Mouse (Mus musculus) thymus, adult 2 months (tissue): ENCODE results near the gene Pkhd1. TPM values are rescaled to one million over a fixed set of nuclear protein-coding genes. Genes with fewer than 3 reads are reported as not detected.
A peak's percentile ranks its signal among the peaks of the same experiment; 100 is the strongest.

ENCODE experiments used
- DNase-seq: peaks from one replicate; pipeline ENCODE4 v3.0.0; 2021
- H3K27ac ChIP-seq: fragments of 200-500 bp; 2 replicates; pipeline ENCODE4 v1.5.1; 2012; ENCODE audit warnings: low read length, control low read depth; ENCODE audit not compliant: control insufficient read depth, insufficient read depth
- H3K27me3 ChIP-seq: fragments of 200-500 bp; 2 replicates; pipeline ENCODE4 v1.6.1; 2012; ENCODE audit warnings: mild to moderate bottlenecking, low read length, moderate library complexity, mixed read lengths; ENCODE audit not compliant: control insufficient read depth, insufficient read depth
- H3K36me3 ChIP-seq: fragments of 200-500 bp; 2 replicates; pipeline ENCODE4 v1.6.1; 2012; ENCODE audit warnings: mild to moderate bottlenecking, low read length, moderate library complexity; ENCODE audit not compliant: control insufficient read depth, insufficient read depth
- H3K4me1 ChIP-seq: fragments of 200-500 bp; replicated peaks from 2 replicates; pipeline ENCODE4 v1.6.1; 2012; ENCODE audit warnings: low read length; ENCODE audit not compliant: control insufficient read depth, insufficient read depth
- H3K4me3 ChIP-seq: fragments of 200-500 bp; 2 replicates; pipeline ENCODE4 v1.5.1; 2012; ENCODE audit warnings: mild to moderate bottlenecking, low read length, control low read depth, moderate library complexity; ENCODE audit not compliant: control insufficient read depth, insufficient read depth
- CTCF ChIP-seq: fragments of 200-500 bp; IDR thresholded peaks from 2 replicates; pipeline ENCODE4 v1.5.1; 2012; ENCODE audit warnings: mild to moderate bottlenecking, control low read depth, low read length, moderate library complexity, borderline replicate concordance; ENCODE audit not compliant: control insufficient read depth, poor library complexity, insufficient read depth; ENCODE audit errors: extremely low read depth
- POLR2A ChIP-seq: fragments of 200-500 bp; IDR thresholded peaks from 2 replicates; pipeline ENCODE4 v1.6.1; 2012; ENCODE audit warnings: mild to moderate bottlenecking, low read length, control low read depth, moderate library complexity; ENCODE audit not compliant: control insufficient read depth, poor library complexity, insufficient read depth; ENCODE audit errors: extremely low read depth
- WGBS: fragments of 180-500 bp; shearing (Covaris S2); methylation state at CpG from one replicate; pipeline ENCODE4 v1.1.7; 2018; 5-methylcytosine and 5-hydroxymethylcytosine counted together
- polyA plus RNA-seq: library from polyadenylated mRNA; depleted of rRNA; stranded (reverse); fragments of >200 nt; gene quantifications from 2 replicates; pipeline ENCODE4 v1.2.3, GENCODE M21; 2012

The Pkhd1 gene
- polyA plus RNA-seq, 1 experiment: 0.03 TPM

GRCm38 (mm10) chr1:20633276-20633869 lies 15.5 kb upstream of the Pkhd1 start:
- Histone ChIP-seq H3K4me3 (no peak overlapping the region), H3K27ac (no peak overlapping the region), H3K4me1 (no peaks in the 10 kb centered on the region), H3K27me3 (no peaks in the 10 kb centered on the region), H3K36me3 (no peaks in the 10 kb centered on the region)
- 85% methylated on average over 7 of the region's 7 CpGs for WGBS
- no peak for TF ChIP-seq POLR2A
- no peak for TF ChIP-seq CTCF
- DNase-seq: no peak

DNA sequence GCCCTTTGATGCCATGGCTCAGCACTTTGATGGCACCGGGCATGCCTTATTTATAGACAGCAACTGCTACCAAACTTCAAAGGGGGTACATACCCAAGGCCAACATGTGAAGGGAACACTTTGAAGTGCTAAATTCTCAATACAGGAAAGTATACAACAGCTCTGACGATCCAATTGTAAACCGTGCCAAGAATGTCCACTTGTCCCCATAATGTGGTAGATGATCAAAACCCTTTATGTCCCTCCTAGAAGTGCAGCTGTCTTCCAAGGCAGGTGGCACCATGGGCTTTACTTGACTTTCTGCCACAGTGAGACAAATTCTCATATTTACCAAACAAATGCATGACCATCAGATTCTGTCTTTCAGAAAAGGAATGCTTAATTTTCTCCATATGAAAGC lies 6.7 kb upstream of the Pkhd1 start:
- no peak overlapping the region for H3K27ac ChIP-seq
- no peaks in the 10 kb centered on the region for H3K4me1 ChIP-seq
- H3K4me3 ChIP-seq: no peak overlapping the region
- no peak for DNase-seq
- H3K27me3 ChIP-seq: no peaks in the 10 kb centered on the region
- no peak for TF ChIP-seq POLR2A
- no peak for TF ChIP-seq CTCF
- H3K36me3 ChIP-seq: no peaks in the 10 kb centered on the region
- 90% methylated on average over 3 of the region's 3 CpGs for WGBS

DNA sequence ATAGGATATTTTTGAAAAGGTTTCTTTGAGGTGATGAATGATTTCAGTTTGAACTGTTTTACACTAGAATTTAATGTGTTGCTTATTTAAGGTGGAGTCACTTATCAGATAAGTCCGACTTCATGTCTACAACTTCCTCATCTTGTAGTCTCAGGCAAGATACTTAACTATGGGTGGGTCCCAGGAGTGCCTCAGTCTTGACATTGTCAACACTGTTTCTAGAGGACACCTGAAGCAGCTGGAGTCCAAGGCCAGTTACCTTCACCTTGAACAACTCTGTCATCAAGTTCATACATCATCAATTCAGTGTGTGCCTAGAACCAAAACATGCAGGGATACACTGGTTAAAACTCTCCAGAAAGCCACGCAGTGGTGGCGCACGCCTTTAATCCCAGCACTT lies 5.5 kb upstream of the Pkhd1 start:
- H3K4me3 ChIP-seq: no peak overlapping the region
- no peak for DNase-seq
- H3K36me3 ChIP-seq: no peaks in the 10 kb centered on the region
- TF ChIP-seq POLR2A: no peak
- no peak for TF ChIP-seq CTCF
- no peaks in the 10 kb centered on the region for H3K27me3 ChIP-seq
- no peaks in the 10 kb centered on the region for H3K4me1 ChIP-seq
- WGBS: 85% methylated on average over 4 of the region's 4 CpGs
- H3K27ac ChIP-seq: no peak overlapping the region

- H3K4me1 ChIP-seq: no peaks in the 10 kb centered on the region
- 69% methylated on average over 2 of the region's 2 CpGs for WGBS
- no peak overlapping the region for H3K27ac ChIP-seq
- DNase-seq: no peak
- H3K36me3 ChIP-seq: no peaks in the 10 kb centered on the region
- TF ChIP-seq CTCF (no peak), POLR2A (no peak)
- H3K4me3 ChIP-seq: no peak overlapping the region
- H3K27me3 ChIP-seq: no peaks in the 10 kb centered on the region
These were observed 2.7 kb upstream of the Pkhd1 start for GRCm38 (mm10) chr1:20620611-20621010.

- TF ChIP-seq POLR2A (no peak), CTCF (no peak)
These were observed 1.5 kb upstream of the Pkhd1 start for GRCm38 (mm10) chr1:20619363-20619762.

GRCm38 (mm10) chr1:20612643-20613042 lies 5.2 kb downstream of the Pkhd1 start:
- DNase-seq: peak; percentile 5
- H3K27me3 ChIP-seq: no peaks in the 10 kb centered on the region
- no peak overlapping the region for H3K27ac ChIP-seq
- no peaks in the 10 kb centered on the region for H3K4me1 ChIP-seq
- no peak overlapping the region for H3K4me3 ChIP-seq
- WGBS: 36% methylated on average over 7 of the region's 7 CpGs
- TF ChIP-seq CTCF (no peak), POLR2A (no peak)
- no peaks in the 10 kb centered on the region for H3K36me3 ChIP-seq

More at GRCm38 (mm10) chr1:20619363-20619762, 1.5 kb upstream of the Pkhd1 start:
- no peaks in the 10 kb centered on the region for H3K27me3 ChIP-seq
- H3K4me1 ChIP-seq: no peaks in the 10 kb centered on the region
- no peak overlapping the region for H3K27ac ChIP-seq
- no peak for DNase-seq
- no peak overlapping the region for H3K4me3 ChIP-seq
- WGBS: 67% methylated on average over 3 of the region's 3 CpGs
- H3K36me3 ChIP-seq: no peaks in the 10 kb centered on the region

- 63% methylated on average over 2 of the region's 2 CpGs for WGBS
- Histone ChIP-seq H3K27ac (no peak overlapping the region), H3K27me3 (no peaks in the 10 kb centered on the region), H3K4me3 (no peak overlapping the region), H3K36me3 (no peaks in the 10 kb centered on the region), H3K4me1 (no peaks in the 10 kb centered on the region)
- TF ChIP-seq POLR2A (no peak), CTCF (no peak)
- no peak for DNase-seq
These were observed 12.4 kb downstream of the Pkhd1 start for GRCm38 (mm10) chr1:20605489-20605888.
